Mouse (Mus musculus) myocyte (in vitro differentiated cells): ENCODE measurements at regions not wholly inside any gene's neighbourhood (a gene's known extent, or its start where the extent isn't known, plus 50 kb on each side); places are given as distances from the start of the nearest gene placed in this dataset.

Experiments
- CEBPB ChIP-seq: IDR thresholded peaks from 2 replicates; pipeline ENCODE4 v1.6.1; 2011; ENCODE audit warnings: mild to moderate bottlenecking, moderate library complexity; ENCODE audit not compliant: poor library complexity, insufficient read depth, severe bottlenecking
- E2F4 ChIP-seq: IDR thresholded peaks from one replicate; pipeline ENCODE4 v1.6.1; 2011; ENCODE audit warnings: mild to moderate bottlenecking, control low read depth, moderate library complexity; ENCODE audit not compliant: insufficient read depth
- POLR2A ChIP-seq: IDR thresholded peaks from one replicate; pipeline ENCODE4 v1.6.1; 2011; ENCODE audit warnings: low read depth, mild to moderate bottlenecking, control low read depth, moderate library complexity; ENCODE audit not compliant: insufficient read length
- POLR2AphosphoS2 ChIP-seq: IDR thresholded peaks from one replicate; pipeline ENCODE4 v1.6.1; 2011; ENCODE audit warnings: low read depth, control low read depth; ENCODE audit not compliant: insufficient read length
- TCF12 ChIP-seq: IDR thresholded peaks from one replicate; pipeline ENCODE4 v1.6.1; 2011; ENCODE audit warnings: mild to moderate bottlenecking, control low read depth; ENCODE audit not compliant: poor library complexity, insufficient read depth, severe bottlenecking

DNA sequence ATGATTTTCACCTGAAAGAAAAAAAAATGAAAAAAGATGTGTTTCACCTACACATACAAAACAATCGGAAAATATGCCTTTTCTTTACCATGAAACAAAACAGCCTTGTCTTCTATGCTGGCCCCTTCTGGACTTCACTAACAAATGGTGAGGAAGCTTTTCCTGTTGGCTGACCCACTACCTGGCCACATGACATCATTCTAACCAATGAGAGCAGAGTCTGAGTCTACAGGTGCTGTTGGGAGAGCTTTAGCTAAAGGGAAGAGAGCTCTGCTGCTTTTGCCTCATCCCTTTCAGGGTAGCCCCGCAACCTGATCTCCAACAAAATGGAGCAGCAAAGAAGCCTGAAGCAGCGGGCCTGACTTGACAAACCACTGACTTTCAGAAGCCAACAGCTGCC lies 120.5 kb upstream of the Smarca2 start:
- TF ChIP-seq POLR2A (no peak), E2F4 (no peak), CEBPB (no peak), TCF12 (no peak), POLR2AphosphoS2 (no peak)
